In the genomic region with DNA sequence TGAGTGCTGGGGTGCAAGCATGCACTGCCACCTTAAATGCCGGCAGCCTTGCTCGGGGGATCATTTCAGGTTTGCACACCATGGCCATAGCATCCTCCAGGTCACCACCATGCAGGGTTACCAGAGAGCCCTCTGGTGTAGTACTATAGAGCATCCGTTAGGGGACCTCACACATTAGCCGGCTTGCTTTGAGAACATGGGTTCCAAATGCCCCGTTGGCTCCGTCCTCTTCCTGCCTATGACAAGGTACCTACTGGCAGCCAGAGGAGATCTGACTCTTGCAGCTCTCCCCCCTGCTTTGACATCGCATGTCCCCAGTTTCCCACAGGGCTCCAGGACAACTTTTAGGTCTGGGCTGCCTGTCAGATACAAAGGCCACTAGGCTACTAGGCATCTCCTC, we compare ENCODE assay signal across 24 mouse cellular contexts. TPM values are rescaled to one million over a fixed set of nuclear protein-coding genes. Genes with fewer than 3 reads are reported as not detected.
DNase-seq lines count a peak whose midpoint lies in the region; ATAC-seq and TF ChIP-seq lines count a peak whose summit lies in the region.
"Had no signal": no experiment of that assay in that cellular context is flagged by ENCODE, and none has a peak within 500 bp of the region (broad histone marks: within the 10 kb centered on the region; RNA-seq: fewer than 3 reads in every experiment).

No protein-coding gene starts in this region.

- TF ChIP-seq POLR2A in kidney, adult 2 months (IDR thresholded peaks at IDR 0.05; ENCODE audit: low read depth, low read length), result no peak
- TF ChIP-seq POLR2A in lung, adult 2 months (IDR thresholded peaks at IDR 0.05; ENCODE audit: borderline replicate concordance, extremely low read depth, low read depth, low read length), result no peak

- H3K9me3 ChIP-seq in heart, embryonic 13.5 days, result no peaks in the 10 kb centered on the region
- no peaks in the 10 kb centered on the region for H3K9me3 ChIP-seq in kidney, embryonic 16.5 days (ENCODE audit: low read length)
- no peaks in the 10 kb centered on the region for H3K9me3 ChIP-seq in lung, postnatal 0 days (ENCODE audit: low read length)
- H3K9me3 ChIP-seq: embryonic facial prominence, embryonic 13.5 days; forebrain, embryonic 12.5 days; hindbrain, embryonic 13.5 days; limb, embryonic 13.5 days; liver, embryonic 12.5 days; midbrain, embryonic 12.5 days; neural tube, embryonic 15.5 days had no signal

- no peak for TF ChIP-seq CTCF in kidney, adult 2 months (conservative IDR thresholded peaks at IDR 0.05; ENCODE audit: insufficient read depth, insufficient read length, low read depth, low read length)
- no peak; the same call in 1 of the 2 replicates for TF ChIP-seq CTCF in lung, postnatal 0 days (IDR thresholded peaks at IDR 0.05)
- no peak for TF ChIP-seq CTCF in lung, adult 2 months (IDR thresholded peaks at IDR 0.05; ENCODE audit: insufficient read depth, low read length)

- ATAC-seq in heart, embryonic 13.5 days (ENCODE audit: extremely low read depth, insufficient number of reproducible peaks, low FRiP score, low TSS enrichment), result no peak
- ATAC-seq in kidney, embryonic 16.5 days (ENCODE audit: low FRiP score, low TSS enrichment), result no peak
- no peak for ATAC-seq in lung, postnatal 0 days
- ATAC-seq: CD4-positive, CD25-positive, alpha-beta regulatory T cell, adult 4 months; liver, embryonic 12.5 days had no signal

- H3K27me3 ChIP-seq in heart, embryonic 13.5 days (replicated peaks), result no peaks in the 10 kb centered on the region
- no peaks in the 10 kb centered on the region for H3K27me3 ChIP-seq in kidney, embryonic 16.5 days (ENCODE audit: insufficient read depth, low read length)
- H3K27me3 ChIP-seq in kidney, adult 2 months (replicated peaks; ENCODE audit: control insufficient read depth, insufficient read depth, low read length), result no peaks in the 10 kb centered on the region
- no peaks in the 10 kb centered on the region for H3K27me3 ChIP-seq in lung, postnatal 0 days (replicated peaks; ENCODE audit: insufficient read depth, low read length)
- H3K27me3 ChIP-seq: embryonic facial prominence, embryonic 13.5 days; hindbrain, embryonic 13.5 days; liver, embryonic 12.5 days; neural tube, embryonic 15.5 days had no signal

- DNase-seq in cerebellum, adult 9-11 months, result peak; percentile 54
- no peak for DNase-seq in cerebellum, postnatal 14 days
- DNase-seq in heart, adult 8-10 months (ENCODE audit: low spot score), result no peak
- DNase-seq in kidney, adult 2 months, result no peak
- DNase-seq in lung, postnatal 0 days (ENCODE audit: low spot score), result no peak
- DNase-seq in lung, adult 2 months, result no peak
- DNase-seq: adrenal gland, postnatal 14 days; embryo, embryonic 11 days; kidney, adult 11 months; layer of hippocampus, postnatal 36 days; right cerebral cortex, adult 18-20 months; right cerebral cortex, postnatal 4 days; thymus, postnatal 14 days had no signal

- no peak for TF ChIP-seq EP300 in lung, postnatal 0 days (IDR thresholded peaks at IDR 0.05)

- WGBS in heart, embryonic 13.5 days, result 80% methylated on average over 7 of the region's 7 CpGs
- WGBS in kidney, embryonic 16.5 days, result 88% methylated on average over 7 of the region's 7 CpGs
- WGBS in kidney, adult 2 months, result 92% methylated on average over 7 of the region's 7 CpGs
- WGBS in lung, postnatal 0 days, result 76% methylated on average over 7 of the region's 7 CpGs
- WGBS in lung, adult 2 months, result 66% methylated on average over 7 of the region's 7 CpGs

- H3K4me1 ChIP-seq in heart, embryonic 13.5 days, result peaks cover 98% of the 10 kb centered on the region
- peaks cover 20% of the 10 kb centered on the region for H3K4me1 ChIP-seq in kidney, embryonic 16.5 days (ENCODE audit: insufficient read depth, low read length)
- H3K4me1 ChIP-seq in kidney, adult 2 months (ENCODE audit: control insufficient read depth, insufficient read depth, low read length), result no peaks in the 10 kb centered on the region
- peaks cover 24% of the 10 kb centered on the region; the same call in 1 of the 2 replicates for H3K4me1 ChIP-seq in lung, postnatal 0 days (ENCODE audit: insufficient read depth, low read depth, low read length)
- H3K4me1 ChIP-seq in lung, adult 2 months (ENCODE audit: control insufficient read depth, insufficient read depth, low read length), result peaks cover 55% of the 10 kb centered on the region
- H3K4me1 ChIP-seq: liver, embryonic 12.5 days had no signal

- no peak overlapping the region for H3K9ac ChIP-seq in heart, embryonic 13.5 days
- H3K9ac ChIP-seq in kidney, embryonic 16.5 days (replicated peaks; ENCODE audit: low read length), result no peak overlapping the region
- no peak overlapping the region for H3K9ac ChIP-seq in lung, postnatal 0 days (replicated peaks; ENCODE audit: low read depth)
- H3K9ac ChIP-seq: embryonic facial prominence, embryonic 13.5 days; forebrain, embryonic 12.5 days; hindbrain, embryonic 13.5 days; limb, embryonic 13.5 days; liver, embryonic 12.5 days; midbrain, embryonic 12.5 days; neural tube, embryonic 15.5 days had no signal

- no peak overlapping the region for H3K4me3 ChIP-seq in heart, embryonic 13.5 days
- no peak overlapping the region for H3K4me3 ChIP-seq in kidney, embryonic 16.5 days (ENCODE audit: low read length)
- H3K4me3 ChIP-seq in kidney, adult 2 months (ENCODE audit: insufficient read depth, low read depth, low read length), result no peak overlapping the region
- H3K4me3 ChIP-seq in lung, postnatal 0 days (ENCODE audit: low read depth, low read length), result no peak overlapping the region
- no peak overlapping the region for H3K4me3 ChIP-seq in lung, adult 2 months (replicated peaks; ENCODE audit: extremely low read depth, low read depth, low read length)
- H3K4me3 ChIP-seq: embryonic facial prominence, embryonic 13.5 days; erythroblast, embryonic 14.5 days; forebrain, embryonic 12.5 days; hindbrain, embryonic 13.5 days; limb, embryonic 13.5 days; liver, embryonic 12.5 days; midbrain, embryonic 12.5 days; neural tube, embryonic 15.5 days had no signal

- peaks cover 98% of the 10 kb centered on the region for H3K36me3 ChIP-seq in heart, embryonic 13.5 days
- H3K36me3 ChIP-seq in kidney, embryonic 16.5 days (ENCODE audit: insufficient read depth, low read length), result no peaks in the 10 kb centered on the region
- H3K36me3 ChIP-seq in kidney, adult 2 months (ENCODE audit: control insufficient read depth, insufficient read depth, low read length), result no peaks in the 10 kb centered on the region
- no peaks in the 10 kb centered on the region for H3K36me3 ChIP-seq in lung, postnatal 0 days (ENCODE audit: insufficient read depth, low read length)
- H3K36me3 ChIP-seq: embryonic facial prominence, embryonic 13.5 days; forebrain, embryonic 12.5 days; hindbrain, embryonic 13.5 days; limb, embryonic 13.5 days; liver, embryonic 12.5 days; midbrain, embryonic 12.5 days; neural tube, embryonic 15.5 days had no signal

- H3K27ac ChIP-seq in heart, embryonic 13.5 days (replicated peaks), result peak overlapping the region; percentile 55
- peak overlapping the region; percentile 13; the same call in 1 of the 2 replicates for H3K27ac ChIP-seq in kidney, embryonic 16.5 days (ENCODE audit: low read length)
- H3K27ac ChIP-seq in kidney, adult 2 months (ENCODE audit: insufficient read depth, low read depth, low read length), result no peak overlapping the region
- H3K27ac ChIP-seq in lung, postnatal 0 days (ENCODE audit: low read length), result 0 out of 2 replicates have a peak overlapping the region, but pooled peaks have one; percentile 69
- H3K27ac ChIP-seq: embryonic facial prominence, embryonic 13.5 days; forebrain, embryonic 12.5 days; hindbrain, embryonic 13.5 days; limb, embryonic 13.5 days; liver, embryonic 12.5 days; midbrain, embryonic 12.5 days; neural tube, embryonic 15.5 days had no signal

- no peak overlapping the region for H3K4me2 ChIP-seq in heart, embryonic 13.5 days
- no peak overlapping the region for H3K4me2 ChIP-seq in kidney, embryonic 16.5 days (replicated peaks; ENCODE audit: low read depth, low read length)
- no peak overlapping the region for H3K4me2 ChIP-seq in lung, postnatal 0 days (replicated peaks; ENCODE audit: low read depth, low read length)
- H3K4me2 ChIP-seq: embryonic facial prominence, embryonic 13.5 days; forebrain, embryonic 12.5 days; hindbrain, embryonic 13.5 days; limb, embryonic 13.5 days; liver, embryonic 12.5 days; midbrain, embryonic 12.5 days; neural tube, embryonic 15.5 days had no signal

RNA-seq across cellular contexts. Expression of a gene that starts 11.6 kb away (rescaled TPM):
- polyA plus RNA-seq in heart, embryonic 13.5 days (2015; fragmentation: Nextera tagmentation; extraction: Ambion mirVana), result 105 and 109 TPM in 2 replicates
- total RNA-seq in heart, adult 8-10 months (2022), result 100 to 1,000 TPM in 1 of 4 experiments, 10 to 100 TPM in 3; 82.0 to 100 (median 95.6) TPM
- 7.9 and 8.3 TPM in 2 replicates for polyA plus RNA-seq in kidney, embryonic 16.5 days (2015; fragmentation: Nextera tagmentation; extraction: Ambion mirVana)
- 6.6 and 7.3 TPM in 2 replicates for polyA plus RNA-seq in kidney, adult 2 months (2012; rRNA removed)
- 19.7 and 21.5 TPM in 2 replicates for polyA plus RNA-seq in lung, postnatal 0 days (2015; fragmentation: Nextera tagmentation; extraction: Ambion mirVana)
- 49.0 and 58.2 TPM in 2 replicates for polyA plus RNA-seq in lung, adult 2 months (2012; rRNA removed)
- polyA plus RNA-seq: erythroblast, embryonic 14.5 days had no signal
